In the genomic region with DNA sequence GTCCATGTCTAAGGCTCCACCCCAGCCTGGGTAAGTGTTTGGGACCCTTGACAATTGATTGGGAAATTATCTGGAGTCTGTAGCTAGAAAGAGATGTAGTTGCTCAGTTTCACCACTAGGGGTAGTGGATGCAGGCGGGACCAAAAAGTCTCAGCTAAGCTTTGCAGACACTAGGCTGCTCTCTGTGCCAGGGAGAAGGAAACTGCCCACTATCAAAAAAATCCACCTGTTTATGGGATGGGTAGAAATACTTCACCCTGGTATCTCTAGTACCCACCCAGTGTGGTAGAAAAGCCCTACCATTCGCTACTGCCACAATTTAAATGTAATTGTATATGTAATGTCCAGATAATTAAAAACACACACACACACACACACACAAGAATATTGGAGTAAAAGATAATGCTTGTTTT, we compare ENCODE assay signal across 9 mouse cellular contexts. TPM values are rescaled to one million over a fixed set of nuclear protein-coding genes. Genes with fewer than 3 reads are reported as not detected.
DNase-seq lines count a peak whose midpoint lies in the region; ATAC-seq and TF ChIP-seq lines count a peak whose summit lies in the region.
"Had no signal": no experiment of that assay in that cellular context is flagged by ENCODE, and none has a peak within 500 bp of the region (broad histone marks: within the 10 kb centered on the region; RNA-seq: fewer than 3 reads in every experiment).

No protein-coding gene starts in this region.

- no peak overlapping the region for H3K9ac ChIP-seq in forebrain, embryonic 15.5 days (replicated peaks)
- H3K9ac ChIP-seq: lung, embryonic 15.5 days had no signal

- no peaks in the 10 kb centered on the region for H3K27me3 ChIP-seq in forebrain, embryonic 10.5 days (ENCODE audit: poor library complexity, severe bottlenecking)
- H3K27me3 ChIP-seq in forebrain, embryonic 15.5 days, result no peaks in the 10 kb centered on the region
- H3K27me3 ChIP-seq in small intestine, adult 2 months (ENCODE audit: control insufficient read depth, insufficient read depth, low read length), result no peaks in the 10 kb centered on the region
- H3K27me3 ChIP-seq: lung, embryonic 15.5 days had no signal

- peaks cover 13% of the 10 kb centered on the region for H3K4me1 ChIP-seq in forebrain, embryonic 10.5 days
- no peaks in the 10 kb centered on the region for H3K4me1 ChIP-seq in forebrain, embryonic 15.5 days
- peaks cover 20% of the 10 kb centered on the region for H3K4me1 ChIP-seq in small intestine, adult 2 months (ENCODE audit: control insufficient read depth, insufficient read depth, insufficient read length, low read length)

- no peak for ATAC-seq in forebrain, embryonic 15.5 days (replicated peaks)
- peak; percentile 28 to 59; a peak in 2 of 4 replicates for ATAC-seq in hematopoietic stem cell, adult 5-6 weeks (replicated peaks in 1 of 2; ENCODE audit: insufficient read depth in 1 of 2, low FRiP score in 2 of 2, low TSS enrichment in 1 of 2, low read depth in 1 of 2, poor library complexity in 2 of 2, severe bottlenecking in 2 of 2)

- peak; percentile 33 for DNase-seq in forebrain, embryonic 10.5 days (ENCODE audit: extremely low spot score, low spot score)
- DNase-seq in thymus, postnatal 0 days (ENCODE audit: low spot score), result peak; percentile 14
- no peak for DNase-seq in thymus, postnatal 25 days
- no peak for DNase-seq in urinary bladder, adult 18-20 months (ENCODE audit: low spot score in 2 of 2)
- no peak for DNase-seq in urinary bladder, postnatal 10 days (ENCODE audit: low spot score)

- H3K36me3 ChIP-seq in forebrain, embryonic 10.5 days (replicated peaks), result no peaks in the 10 kb centered on the region
- no peaks in the 10 kb centered on the region for H3K36me3 ChIP-seq in forebrain, embryonic 15.5 days
- H3K36me3 ChIP-seq in small intestine, adult 2 months (ENCODE audit: control insufficient read depth, insufficient read depth, low read length), result no peaks in the 10 kb centered on the region
- H3K36me3 ChIP-seq: lung, embryonic 15.5 days had no signal

- 31% methylated on average over 2 of the region's 2 CpGs for WGBS in forebrain, embryonic 10.5 days
- 41% methylated on average over 2 of the region's 2 CpGs for WGBS in forebrain, embryonic 15.5 days
- 11% methylated on average over 2 of the region's 2 CpGs for WGBS in small intestine, adult 2 months

- no peak overlapping the region for H3K4me2 ChIP-seq in forebrain, embryonic 15.5 days (replicated peaks)
- H3K4me2 ChIP-seq: lung, embryonic 15.5 days had no signal

- H3K4me3 ChIP-seq in forebrain, embryonic 10.5 days, result no peak overlapping the region
- no peak overlapping the region for H3K4me3 ChIP-seq in forebrain, embryonic 15.5 days
- H3K4me3 ChIP-seq in small intestine, adult 2 months (ENCODE audit: low read depth, low read length), result no peak overlapping the region
- H3K4me3 ChIP-seq: lung, embryonic 15.5 days had no signal

- no peaks in the 10 kb centered on the region for H3K9me3 ChIP-seq in forebrain, embryonic 10.5 days
- H3K9me3 ChIP-seq in forebrain, embryonic 15.5 days, result no peaks in the 10 kb centered on the region
- H3K9me3 ChIP-seq: lung, embryonic 15.5 days had no signal

- no peak overlapping the region for H3K27ac ChIP-seq in forebrain, embryonic 10.5 days
- no peak overlapping the region for H3K27ac ChIP-seq in forebrain, embryonic 15.5 days (replicated peaks)
- H3K27ac ChIP-seq in small intestine, adult 2 months (ENCODE audit: insufficient read depth, low read depth, low read length), result no peak overlapping the region
- H3K27ac ChIP-seq: lung, embryonic 15.5 days had no signal

- no peak for TF ChIP-seq POLR2A in small intestine, adult 2 months (IDR thresholded peaks at IDR 0.05; ENCODE audit: low read depth, low read length)

- peak; percentile 68; the same call in 1 of the 2 replicates for TF ChIP-seq CTCF in small intestine, adult 2 months (IDR thresholded peaks at IDR 0.05; ENCODE audit: extremely low read depth, insufficient read length, insufficient replicate concordance, low read depth, low read length)

RNA-seq across cellular contexts. Expression of a gene that starts 17.4 kb away (rescaled TPM):
- not detected in 2 replicates for polyA plus RNA-seq in forebrain, embryonic 10.5 days (2016; fragmentation: Nextera tagmentation; extraction: Ambion mirVana)
- polyA plus RNA-seq in forebrain, embryonic 15.5 days (2015; fragmentation: Nextera tagmentation; extraction: Ambion mirVana), result not detected in 2 replicates
- polyA plus RNA-seq in thymus, postnatal 0 days (2015; fragmentation: Nextera tagmentation; extraction: Ambion mirVana), result 0.10 TPM in 2 replicates
- not detected in 2 replicates for total RNA-seq in hematopoietic stem cell, adult 5-6 weeks (2017)
- 0.15 and 0.18 TPM in 2 replicates for polyA plus RNA-seq in small intestine, adult 2 months (2012; rRNA removed)

RNA-seq across cellular contexts. Expression of a gene that starts 22.5 kb away (rescaled TPM):
- polyA plus RNA-seq in forebrain, embryonic 10.5 days (2016; fragmentation: Nextera tagmentation; extraction: Ambion mirVana), result 0.65 and 0.93 TPM in 2 replicates
- polyA plus RNA-seq in forebrain, embryonic 15.5 days (2015; fragmentation: Nextera tagmentation; extraction: Ambion mirVana), result 5.8 and 12.2 TPM in 2 replicates
- 45.1 and 51.8 TPM in 2 replicates for polyA plus RNA-seq in thymus, postnatal 0 days (2015; fragmentation: Nextera tagmentation; extraction: Ambion mirVana)
- total RNA-seq in hematopoietic stem cell, adult 5-6 weeks (2017), result 12.3 and 60.0 TPM in 2 replicates
- polyA plus RNA-seq in small intestine, adult 2 months (2012; rRNA removed), result 56.3 and 310 TPM in 2 replicates

Comparison
In these comparisons a context has a peak if more than half of its experiments do, and no peak if none do; other contexts are left out.
1. DNase-seq: peak in forebrain, embryonic 10.5 days (single experiment) and thymus, postnatal 0 days (single experiment); none in thymus, postnatal 25 days (single experiment), urinary bladder, adult 18-20 months (0 of 2) and urinary bladder, postnatal 10 days (single experiment).